Mouse (Mus musculus) intestine, embryonic 14.5 days (tissue): ENCODE measurements around the gene Phf5a. TPM values are rescaled to one million over a fixed set of nuclear protein-coding genes. Genes with fewer than 3 reads are reported as not detected.

Experiments used
- ATAC-seq: fragments of 200-750 bp; cut with Nextera tagmentation; replicated peaks from 2 replicates; pipeline ENCODE4 v1.8.0; 2017; ENCODE audit warnings: low read depth, moderate number of reproducible peaks, moderate TSS enrichment, moderate library complexity; ENCODE audit not compliant: low FRiP score, low TSS enrichment
- DNase-seq: peaks from one replicate; pipeline ENCODE4 v3.0.0-alpha.2; 2018; ENCODE audit warnings: low spot score
- H3K27ac ChIP-seq: fragments of 300-500 bp; sonication (generic); 2 replicates; pipeline ENCODE4 v1.5.1; 2014; ENCODE audit warnings: low read depth, mild to moderate bottlenecking, control low read depth
- H3K27me3 ChIP-seq: fragments of 300-500 bp; sonication (generic); replicated peaks from 2 replicates; pipeline ENCODE4 v1.6.1; 2014; ENCODE audit warnings: low read length, control low read depth; ENCODE audit not compliant: control insufficient read depth, insufficient read depth
- H3K36me3 ChIP-seq: fragments of 300-500 bp; sonication (generic); 2 replicates; pipeline ENCODE4 v1.6.1; 2014; ENCODE audit warnings: low read length, control low read depth; ENCODE audit not compliant: control insufficient read depth, insufficient read depth
- H3K4me1 ChIP-seq: fragments of 300-500 bp; sonication (generic); replicated peaks from 2 replicates; pipeline ENCODE4 v1.6.1; 2014; ENCODE audit warnings: low read length, control low read depth, mixed read lengths; ENCODE audit not compliant: control insufficient read depth, insufficient read depth
- H3K4me2 ChIP-seq: fragments of 300-500 bp; sonication (generic); 2 replicates; pipeline ENCODE4 v1.6.1; 2014; ENCODE audit warnings: low read length
- H3K4me3 ChIP-seq: fragments of 300-500 bp; sonication (generic); 2 replicates; pipeline ENCODE4 v1.5.1; 2014; ENCODE audit warnings: low read depth, low read length, control low read depth, mixed read lengths
- H3K9ac ChIP-seq: fragments of 300-500 bp; sonication (generic); 2 replicates; pipeline ENCODE4 v1.6.1; 2014; ENCODE audit warnings: mild to moderate bottlenecking, low read length
- H3K9me3 ChIP-seq: fragments of 300-500 bp; sonication (generic); 2 replicates; pipeline ENCODE4 v1.6.1; 2016; ENCODE audit warnings: low read length, control low read depth; ENCODE audit not compliant: control insufficient read depth
- WGBS: fragments of 180-500 bp; shearing (Covaris S2); extraction: QIAGEN DNeasy Blood & Tissue Kit; methylation state at CpG from one replicate; pipeline ENCODE4 v1.1.7; 2014; 5-methylcytosine and 5-hydroxymethylcytosine counted together
- polyA plus RNA-seq: library from polyadenylated mRNA; unstranded; fragments of >200 nt; fragmentation: Nextera tagmentation; extraction: Ambion mirVana; gene quantifications from 2 replicates; pipeline ENCODE4 v1.2.1, GENCODE M21; 2014

Phf5a gene
- polyA plus RNA-seq, 1 experiment from 2014 or later, result 179 TPM

GRCm38 (mm10) chr15:81831136-81831825, 40.4 kb downstream of the Phf5a start:
- H3K4me3 ChIP-seq, result no peak overlapping the region
- 15% methylated on average over 24 of the region's 24 CpGs for WGBS
- no peak overlapping the region for H3K9ac ChIP-seq
- peaks cover 5% of the 10 kb centered on the region; the same call in 1 of the 2 replicates for H3K36me3 ChIP-seq
- ATAC-seq (peak; percentile 82), DNase-seq (peak; percentile 92)
- H3K27me3 ChIP-seq, result no peaks in the 10 kb centered on the region
- no peaks in the 10 kb centered on the region for H3K9me3 ChIP-seq
- H3K4me1 ChIP-seq, result peaks cover 8% of the 10 kb centered on the region; the same call in 1 of the 2 replicates
- no peak overlapping the region for H3K27ac ChIP-seq
- peak overlapping the region; percentile 36 for H3K4me2 ChIP-seq

GRCm38 (mm10) chr15:81830530-81830929, 41.2 kb downstream of the Phf5a start:
- ATAC-seq, result no peak

GRCm38 (mm10) chr15:81829208-81829580, 42.5 kb downstream of the Phf5a start:
- Histone ChIP-seq H3K9ac (no peak overlapping the region), H3K4me1 (no peaks in the 10 kb centered on the region), H3K27ac (no peak overlapping the region), H3K27me3 (no peaks in the 10 kb centered on the region), H3K4me3 (no peak overlapping the region), H3K9me3 (no peaks in the 10 kb centered on the region), H3K36me3 (peaks cover 25% of the 10 kb centered on the region), H3K4me2 (no peak overlapping the region)
- ATAC-seq (no peak), DNase-seq (no peak)
- WGBS, result 57% methylated on average over 2 of the region's 2 CpGs

More at GRCm38 (mm10) chr15:81830530-81830929, 41.2 kb downstream of the Phf5a start:
- no peak overlapping the region for H3K27ac ChIP-seq
- WGBS, result 86% methylated on average over 4 of the region's 4 CpGs
- peaks cover 12% of the 10 kb centered on the region for H3K36me3 ChIP-seq
- no peak overlapping the region for H3K4me2 ChIP-seq
- H3K9ac ChIP-seq, result no peak overlapping the region
- no peaks in the 10 kb centered on the region for H3K9me3 ChIP-seq
- no peak overlapping the region for H3K4me3 ChIP-seq
- no peaks in the 10 kb centered on the region for H3K27me3 ChIP-seq
- H3K4me1 ChIP-seq, result 0 out of 2 replicates have a peak, but pooled peaks cover 2% of the 10 kb centered on the region
- DNase-seq, result no peak

- H3K4me2 ChIP-seq, result no peak overlapping the region
- H3K9me3 ChIP-seq, result no peaks in the 10 kb centered on the region
- DNase-seq (no peak), ATAC-seq (no peak)
- no peak overlapping the region for H3K27ac ChIP-seq
- no peak overlapping the region for H3K4me3 ChIP-seq
- H3K27me3 ChIP-seq, result no peaks in the 10 kb centered on the region
- 89% methylated on average over 7 of the region's 7 CpGs for WGBS
- no peaks in the 10 kb centered on the region for H3K4me1 ChIP-seq
- peaks cover 31% of the 10 kb centered on the region for H3K36me3 ChIP-seq
- no peak overlapping the region for H3K9ac ChIP-seq
These were observed 43.1 kb downstream of the Phf5a start for GRCm38 (mm10) chr15:81828426-81829207.

- Histone ChIP-seq H3K27ac (no peak overlapping the region), H3K36me3 (peaks cover 60% of the 10 kb centered on the region), H3K27me3 (no peaks in the 10 kb centered on the region), H3K4me3 (no peak overlapping the region), H3K9me3 (no peaks in the 10 kb centered on the region), H3K4me2 (no peak overlapping the region), H3K9ac (no peak overlapping the region), H3K4me1 (no peaks in the 10 kb centered on the region)
- no peak for ATAC-seq
- 69% methylated on average over 3 of the region's 3 CpGs for WGBS
- no peak for DNase-seq
These were observed 46.9 kb downstream of the Phf5a start for GRCm38 (mm10) chr15:81824832-81825231.

DNA sequence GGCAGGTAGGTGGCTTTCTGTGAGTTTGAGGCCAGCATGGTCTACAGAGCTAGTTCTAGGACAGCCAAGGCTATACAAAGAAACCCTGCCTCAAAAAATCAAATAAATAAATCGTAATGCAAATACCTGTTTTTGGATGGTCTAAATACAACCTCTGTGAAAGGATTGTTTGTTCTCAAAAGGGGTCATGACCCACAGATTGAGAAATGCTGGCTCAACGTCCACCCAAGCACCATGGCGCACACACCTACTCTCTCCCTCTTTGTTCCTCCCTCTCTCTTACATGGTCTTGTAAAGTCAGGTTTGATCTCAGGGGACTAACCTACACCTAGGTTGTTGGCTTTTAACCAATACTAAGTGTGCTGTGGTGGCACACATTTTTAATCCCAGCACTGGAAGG, 49.1 kb downstream of the Phf5a start:
- H3K4me1 ChIP-seq, result no peaks in the 10 kb centered on the region
- no peak overlapping the region for H3K4me2 ChIP-seq
- no peaks in the 10 kb centered on the region for H3K27me3 ChIP-seq
- H3K9me3 ChIP-seq, result no peaks in the 10 kb centered on the region
- no peak for DNase-seq
- WGBS, result 81% methylated on average over 3 of the region's 3 CpGs
- no peak overlapping the region for H3K4me3 ChIP-seq
- no peak for ATAC-seq
- peaks cover 69% of the 10 kb centered on the region for H3K36me3 ChIP-seq
- H3K27ac ChIP-seq, result no peak overlapping the region
- H3K9ac ChIP-seq, result no peak overlapping the region

DNA sequence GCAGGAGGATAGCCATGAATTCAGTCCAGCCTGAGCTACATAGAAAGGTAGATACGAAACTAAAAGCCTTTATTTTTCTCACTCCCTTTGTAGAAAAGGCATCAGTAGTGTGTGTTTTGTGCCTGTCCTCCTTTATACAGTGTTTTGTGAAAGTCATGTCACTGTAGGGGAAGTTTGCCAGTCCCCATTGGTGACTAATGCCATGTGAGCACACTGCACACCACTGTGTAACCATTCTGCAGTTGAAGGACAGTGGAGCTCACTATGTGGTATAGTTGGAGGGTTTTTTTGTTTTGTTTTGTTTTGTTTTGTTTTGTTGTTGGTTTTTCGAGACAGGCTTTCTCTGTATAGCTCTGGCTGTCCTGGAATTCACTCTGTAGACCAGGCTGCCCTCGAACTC, 53.3 kb downstream of the Phf5a start:
- H3K4me2 ChIP-seq, result no peak overlapping the region
- DNase-seq (no peak), ATAC-seq (no peak)
- no peaks in the 10 kb centered on the region for H3K27me3 ChIP-seq
- no peak overlapping the region for H3K27ac ChIP-seq
- no peaks in the 10 kb centered on the region for H3K4me1 ChIP-seq
- WGBS, result 86% methylated on average over 3 of the region's 3 CpGs
- H3K9me3 ChIP-seq, result no peaks in the 10 kb centered on the region
- no peak overlapping the region for H3K4me3 ChIP-seq
- peaks cover 62% of the 10 kb centered on the region for H3K36me3 ChIP-seq
- no peak overlapping the region for H3K9ac ChIP-seq

GRCm38 (mm10) chr15:81814716-81815370, 56.9 kb downstream of the Phf5a start:
- Histone ChIP-seq H3K27ac (no peak overlapping the region), H3K4me1 (peaks cover 14% of the 10 kb centered on the region), H3K4me2 (no peak overlapping the region), H3K27me3 (no peaks in the 10 kb centered on the region), H3K9me3 (no peaks in the 10 kb centered on the region), H3K36me3 (peaks cover 35% of the 10 kb centered on the region), H3K4me3 (no peak overlapping the region), H3K9ac (no peak overlapping the region)
- DNase-seq (no peak), ATAC-seq (no peak)
- WGBS, result 80% methylated on average over 12 of the region's 12 CpGs
